ENCODE assay signal across 10 mouse cellular contexts in the genomic region with DNA sequence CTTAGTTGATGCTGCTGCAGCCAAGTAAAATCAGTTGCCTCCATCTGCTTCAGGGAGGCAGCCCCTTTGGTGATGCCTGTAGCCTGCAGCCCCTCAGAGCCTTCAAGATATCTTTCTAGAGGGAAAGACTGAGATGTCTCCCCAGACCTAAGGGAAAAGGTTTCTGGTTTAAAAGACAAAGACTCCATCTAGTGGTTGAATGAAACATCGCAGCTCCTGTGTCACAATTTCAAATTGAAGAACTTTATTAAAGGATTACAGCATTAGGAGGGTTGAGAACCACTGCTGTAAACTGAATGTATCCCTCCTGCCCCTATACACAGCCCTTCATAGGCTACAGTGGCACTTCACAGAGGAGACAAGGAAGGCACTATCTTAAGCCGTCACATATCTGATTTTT.
DNase-seq lines count a peak whose midpoint lies in the region; ATAC-seq and TF ChIP-seq lines count a peak whose summit lies in the region.
"Had no signal": no experiment of that assay in that cellular context is flagged by ENCODE, and none has a peak within 500 bp of the region (broad histone marks: within the 10 kb centered on the region; RNA-seq: fewer than 3 reads in every experiment).

No protein-coding gene starts in this region.

- H3K36me3 ChIP-seq in kidney, adult 2 months (ENCODE audit: control insufficient read depth, insufficient read depth, low read length), result no peaks in the 10 kb centered on the region
- no peaks in the 10 kb centered on the region for H3K36me3 ChIP-seq in E14TG2a.4 (ENCODE audit: insufficient read depth, low read length)

- H3K27me3 ChIP-seq in cerebellum, adult 2 months (ENCODE audit: control insufficient read depth, insufficient read depth, low read length), result peaks cover 1% of the 10 kb centered on the region; the same call in 1 of the 2 replicates
- no peaks in the 10 kb centered on the region; the same call in 1 of the 2 replicates for H3K27me3 ChIP-seq in kidney, adult 2 months (replicated peaks; ENCODE audit: control insufficient read depth, insufficient read depth, low read length)
- H3K27me3 ChIP-seq in E14TG2a.4 (ENCODE audit: insufficient read depth, low read length), result peaks cover 62% of the 10 kb centered on the region

- 0 out of 2 replicates have a peak, but pooled peaks have one; percentile 18 for TF ChIP-seq CTCF in cerebellum, adult 2 months (IDR thresholded peaks at IDR 0.05; ENCODE audit: borderline replicate concordance, insufficient read depth, low read depth, low read length)
- TF ChIP-seq CTCF in kidney, adult 2 months (conservative IDR thresholded peaks at IDR 0.05; ENCODE audit: insufficient read depth, insufficient read length, low read depth, low read length), result 0 out of 2 replicates have a peak, but pooled peaks have one; percentile 6
- TF ChIP-seq CTCF in E14TG2a.4 (conservative IDR thresholded peaks at IDR 0.05; ENCODE audit: low read length), result peak; percentile 83

- H3K27ac ChIP-seq in cerebellum, adult 2 months (ENCODE audit: insufficient read depth, low read length), result no peak overlapping the region
- no peak overlapping the region for H3K27ac ChIP-seq in kidney, adult 2 months (ENCODE audit: insufficient read depth, low read depth, low read length)
- H3K27ac ChIP-seq: macrophage had no signal

- TF ChIP-seq POLR2A in cerebellum, adult 2 months (IDR thresholded peaks at IDR 0.05; ENCODE audit: borderline replicate concordance, insufficient read depth, low read length), result no peak
- no peak for TF ChIP-seq POLR2A in kidney, adult 2 months (IDR thresholded peaks at IDR 0.05; ENCODE audit: low read depth, low read length)

- H3K9me3 ChIP-seq in E14TG2a.4 (ENCODE audit: low read length), result peaks cover 11% of the 10 kb centered on the region

- no peak for ATAC-seq in inflammation-experienced regulatory T-cells, adult 6 months

- no peak for DNase-seq in cerebellum, adult 2 months
- no peak for DNase-seq in cerebellum, adult 18-20 months
- DNase-seq in kidney, adult 2 months, result peak; percentile 28
- no peak for DNase-seq in kidney, adult 18-20 months
- peak; percentile 24 for DNase-seq in heart, postnatal 4 days
- no peak for DNase-seq in ovary, adult 18-20 months (ENCODE audit: low spot score)
- DNase-seq: cerebellum, adult 11-12 months had no signal

- no peak overlapping the region for H3K4me3 ChIP-seq in cerebellum, adult 2 months (replicated peaks; ENCODE audit: insufficient read depth, low read depth, low read length)
- no peak overlapping the region for H3K4me3 ChIP-seq in kidney, adult 2 months (ENCODE audit: insufficient read depth, low read depth, low read length)
- no peak overlapping the region for H3K4me3 ChIP-seq in E14TG2a.4 (replicated peaks; ENCODE audit: low read length)

- peaks cover 5% of the 10 kb centered on the region; the same call in 1 of the 2 replicates for H3K4me1 ChIP-seq in cerebellum, adult 2 months (ENCODE audit: control insufficient read depth, insufficient read depth, low read length)
- no peaks in the 10 kb centered on the region for H3K4me1 ChIP-seq in kidney, adult 2 months (ENCODE audit: control insufficient read depth, insufficient read depth, low read length)
- H3K4me1 ChIP-seq in E14TG2a.4 (replicated peaks; ENCODE audit: low read depth, low read length), result peaks cover 15% of the 10 kb centered on the region

- 43% methylated on average over 2 of the region's 2 CpGs for WGBS in cerebellum, adult 2 months
- WGBS in kidney, adult 2 months, result 43% methylated on average over 2 of the region's 2 CpGs

Comparison
In these comparisons a context has a peak if more than half of its experiments do, and no peak if none do; other contexts are left out.
1. DNase-seq: peak in kidney, adult 2 months (single experiment) and heart, postnatal 4 days (single experiment); none in cerebellum, adult 2 months (0 of 2), cerebellum, adult 18-20 months (0 of 2), kidney, adult 18-20 months (single experiment) and ovary, adult 18-20 months (single experiment).
2. CTCF ChIP-seq: peak in every context shown above with its lines; median percentile 83 in E14TG2a.4; 18 in cerebellum, adult 2 months; 6 in kidney, adult 2 months.